Mouse (Mus musculus) heart, adult 2 months (tissue): ENCODE measurements around the gene Rps10. TPM values are rescaled to one million over a fixed set of nuclear protein-coding genes. Genes with fewer than 3 reads are reported as not detected.
"Not testable (repeated sequence)": the region's sequence is repeated elsewhere in the genome, so short reads cannot be mapped to it uniquely, and the experiment has no call there.

Source experiments
- DNase-seq, 2 experiments: peaks; one replicate each; pipeline ENCODE4 v3.0.0; 2021
- H3K27ac ChIP-seq: fragments of 200-600 bp; 2 replicates; pipeline ENCODE4 v1.8.1; 2022
- H3K27me3 ChIP-seq: fragments of 200-500 bp; 2 replicates; pipeline ENCODE4 v1.6.1; 2012; ENCODE audit warnings: mild to moderate bottlenecking, low read length, inconsistent platforms, mixed read lengths; ENCODE audit not compliant: control insufficient read depth, insufficient read depth
- H3K36me3 ChIP-seq: fragments of 200-500 bp; 2 replicates; pipeline ENCODE4 v1.6.1; 2012; ENCODE audit warnings: low read length, inconsistent platforms; ENCODE audit not compliant: control insufficient read depth, insufficient read depth
- H3K4me1 ChIP-seq: fragments of 200-500 bp; 2 replicates; pipeline ENCODE4 v1.6.1; 2011; ENCODE audit warnings: low read length; ENCODE audit not compliant: control insufficient read depth, insufficient read depth
- H3K4me3 ChIP-seq: fragments of 200-600 bp; 2 replicates; pipeline ENCODE4 v1.8.1; 2022
- H3K79me2 ChIP-seq: fragments of 200-500 bp; replicated peaks from 2 replicates; pipeline ENCODE4 v1.6.1; 2012; ENCODE audit warnings: mild to moderate bottlenecking, inconsistent platforms, low read length, moderate library complexity, mixed read lengths; ENCODE audit not compliant: control insufficient read depth, insufficient read depth
- H3K9ac ChIP-seq: fragments of 200-500 bp; 2 replicates; pipeline ENCODE4 v1.6.1; 2012; ENCODE audit warnings: low read depth, mild to moderate bottlenecking, control low read depth, inconsistent platforms, low read length, mixed read lengths
- CTCF ChIP-seq: fragments of 200-600 bp; IDR thresholded peaks from 2 replicates; pipeline ENCODE4 v1.8.1; 2022; ENCODE audit warnings: antibody characterized with exemption, mild to moderate bottlenecking, moderate library complexity
- EP300 ChIP-seq: fragments of 200-500 bp; IDR thresholded peaks from 2 replicates; pipeline ENCODE4 v1.6.1; 2011; ENCODE audit warnings: low read depth, low read length, control low read depth; ENCODE audit not compliant: insufficient read depth
- POLR2A ChIP-seq: fragments of 200-500 bp; IDR thresholded peaks from 2 replicates; pipeline ENCODE4 v1.6.1; 2011; ENCODE audit warnings: mild to moderate bottlenecking, low read depth, low read length, control low read depth; ENCODE audit not compliant: insufficient read depth
- WGBS: fragments of 180-500 bp; shearing (Covaris S2); methylation state at CpG from one replicate; pipeline ENCODE4 v1.1.7; 2018; 5-methylcytosine and 5-hydroxymethylcytosine counted together
- intact Hi-C: fragments of 180-260 bp; cut with DNase I; formaldehyde crosslinking; loops from one replicate; pipeline ENCODE4 v1.15.1; 2025
- polyA plus RNA-seq: library from polyadenylated mRNA; depleted of rRNA; stranded (reverse); fragments of >200 nt; gene quantifications from 2 replicates; pipeline ENCODE4 v1.2.3, GENCODE M21; 2012
- total RNA-seq, 2 experiments: library from RNA; stranded (reverse); gene quantifications; 2 replicates each; pipeline ENCODE4 v1.2.3; 2021

Gene Rps10
- total and polyA plus RNA-seq, 3 experiments, result 482 to 604 (median 529) TPM

DNA sequence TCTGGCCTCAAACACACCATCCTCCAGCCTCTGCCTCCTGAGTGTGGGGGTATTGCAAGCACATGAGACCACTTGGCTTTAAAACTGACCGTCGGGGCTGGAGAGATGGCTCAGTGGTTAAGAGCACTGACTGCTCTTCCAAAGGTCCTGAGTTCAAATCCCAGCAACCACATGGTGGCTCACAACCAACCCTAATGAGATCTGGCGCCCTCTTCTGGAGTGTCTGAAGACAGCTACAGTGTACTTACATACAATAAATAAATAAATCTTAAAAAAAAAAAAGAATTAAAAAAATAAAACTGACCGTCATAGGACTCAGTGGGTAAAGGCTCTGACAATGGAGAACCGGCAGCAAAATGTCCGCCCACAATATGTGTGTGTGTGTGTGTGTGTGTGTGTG lies 3.4 kb upstream of the Rps10 start:
- intact Hi-C loops, result loop anchor here (10.0 kb wide), 1 partner anchor 425 kb away; no protein-coding TSS in a partner anchor

DNA sequence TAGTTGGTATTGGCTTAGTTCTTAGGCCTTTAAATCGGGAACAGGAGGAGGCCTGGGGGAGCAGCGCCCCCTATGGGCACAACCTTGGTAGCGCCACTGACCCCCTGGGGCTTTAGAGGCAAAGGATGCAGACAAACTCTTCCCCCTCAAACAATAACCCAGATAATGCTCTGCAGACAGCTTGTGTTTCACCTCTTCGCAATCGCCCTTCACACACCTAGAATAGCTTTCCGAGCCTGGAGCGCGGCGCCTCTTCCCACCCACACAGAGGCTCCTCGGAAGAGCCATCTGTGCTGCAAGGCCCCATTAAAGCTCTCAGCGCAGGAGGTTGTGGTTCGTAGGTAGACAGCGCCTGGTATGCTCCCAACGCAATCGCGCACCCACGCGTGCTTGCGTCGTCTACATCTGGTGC lies 2.5 kb upstream of the Rps10 start:
- 78% methylated on average over 20 of the region's 20 CpGs for WGBS
- Histone ChIP-seq H3K27ac (no peak overlapping the region), H3K9ac (no peak overlapping the region), H3K4me3 (no peak overlapping the region), H3K79me2 (no peaks in the 10 kb centered on the region), H3K27me3 (no peaks in the 10 kb centered on the region), H3K4me1 (peaks cover 3% of the 10 kb centered on the region), H3K36me3 (no peaks in the 10 kb centered on the region)
- TF ChIP-seq EP300 (no peak), CTCF (peak; percentile 70)
- DNase-seq, result no peak
- intact Hi-C loops, result loop anchor here (10.0 kb wide), 1 partner anchor 424 kb away; no protein-coding TSS in a partner anchor

More for the DNA sequence above, 3.4 kb upstream of the Rps10 start:
- not testable (repeated sequence) for H3K27ac ChIP-seq, H3K27me3 ChIP-seq, H3K9ac ChIP-seq, H3K36me3 ChIP-seq, H3K4me1 ChIP-seq, H3K4me3 ChIP-seq, H3K79me2 ChIP-seq, DNase-seq
- WGBS, result 87% methylated on average over 6 of the region's 6 CpGs
- TF ChIP-seq CTCF, result peak; percentile 40

DNA sequence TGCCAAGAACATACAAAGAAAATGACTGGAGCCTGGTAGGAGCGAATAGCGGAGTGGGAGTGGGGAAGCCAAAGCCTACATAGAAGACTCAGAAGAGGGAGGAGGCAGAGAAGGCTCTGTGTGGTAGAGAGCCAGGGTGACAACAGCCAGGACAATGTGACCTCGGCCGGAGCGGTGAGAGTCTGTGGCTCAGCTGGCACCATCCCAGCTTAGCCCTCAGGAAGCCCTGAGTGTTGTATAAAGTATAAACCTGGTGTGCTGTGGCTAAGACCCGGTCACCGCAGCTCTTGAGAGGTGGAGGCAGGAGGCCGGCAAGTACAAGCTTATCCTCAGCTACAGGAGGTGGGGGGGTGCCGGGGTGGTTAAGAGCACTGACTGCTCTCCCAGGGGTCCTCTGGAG lies 864 bp upstream of the Rps10 start:
- Histone ChIP-seq H3K79me2 (no peaks in the 10 kb centered on the region), H3K4me3 (no peak overlapping the region), H3K4me1 (peaks cover 4% of the 10 kb centered on the region), H3K27ac (no peak overlapping the region), H3K27me3 (no peaks in the 10 kb centered on the region), H3K9ac (no peak overlapping the region), H3K36me3 (peaks cover 2% of the 10 kb centered on the region; the same call in 1 of the 2 replicates)
- intact Hi-C loops, result loop anchor here (10.0 kb wide), 1 partner anchor 423 kb away; no protein-coding TSS in a partner anchor
- 47% methylated on average over 9 of the region's 9 CpGs for WGBS
- no peak for DNase-seq
- no peak for TF ChIP-seq POLR2A
- TF ChIP-seq CTCF, result no peak
- TF ChIP-seq EP300, result no peak

DNA sequence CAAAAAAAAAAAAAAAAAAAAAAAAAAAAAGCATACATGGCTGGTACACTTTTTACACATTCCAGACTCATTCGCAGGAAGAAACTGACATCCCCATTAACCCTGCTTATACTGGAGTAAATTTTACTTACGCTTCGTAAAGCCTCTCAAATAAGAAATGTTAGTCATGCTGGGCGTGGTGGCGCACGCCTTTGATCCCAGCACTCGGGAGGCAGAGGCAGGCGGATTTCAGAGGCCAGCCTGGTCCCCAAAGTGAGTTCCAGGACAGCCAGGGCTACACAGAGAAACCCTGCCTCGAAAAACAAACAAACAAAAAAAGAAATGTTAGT lies 930 bp downstream of the Rps10 start:
- peak overlapping the region; percentile 68 for H3K27ac ChIP-seq
- not testable (repeated sequence) for H3K36me3 ChIP-seq, H3K4me1 ChIP-seq, H3K79me2 ChIP-seq, H3K27me3 ChIP-seq, DNase-seq, H3K9ac ChIP-seq
- 34% methylated on average over 9 of the region's 9 CpGs for WGBS
- peak overlapping the region; percentile 67 for H3K4me3 ChIP-seq
- intact Hi-C loops, result loop anchor here (10.0 kb wide), 1 partner anchor 421 kb away; no protein-coding TSS in a partner anchor

DNA sequence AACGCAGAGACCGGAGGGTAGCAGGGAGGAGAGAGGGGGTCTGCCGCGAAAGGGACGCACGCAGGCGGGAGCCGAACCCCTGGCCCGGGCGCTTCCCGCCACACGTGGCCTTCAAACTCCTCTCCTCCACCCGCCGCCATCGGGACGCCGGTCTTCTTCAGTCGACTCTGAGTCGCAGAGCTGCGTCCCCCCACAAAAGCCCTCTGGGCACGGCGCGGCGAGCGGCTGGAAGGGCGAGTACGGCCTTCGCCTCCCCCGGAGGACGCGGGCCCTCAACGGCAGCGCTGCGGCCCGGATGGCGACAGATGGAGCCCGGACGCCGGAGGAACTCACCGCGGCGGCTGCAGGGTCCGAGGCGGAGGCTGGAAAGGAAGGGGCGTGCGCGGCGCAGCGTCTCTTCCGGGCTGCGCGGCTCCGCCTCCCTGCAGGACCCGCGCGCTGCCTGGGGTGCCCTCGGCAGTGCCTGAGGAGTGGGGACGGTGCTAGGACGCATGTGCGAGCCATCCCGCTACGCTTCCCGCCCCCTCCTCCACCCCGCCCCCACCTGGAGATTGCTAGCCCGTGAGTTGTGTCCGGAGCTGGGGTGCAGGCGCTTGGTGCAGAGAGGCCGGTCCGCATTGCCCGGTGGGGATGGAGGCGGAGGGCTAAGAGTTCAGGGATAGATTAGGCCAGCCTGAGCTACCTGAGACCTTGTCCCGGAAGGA lies 1.4 kb downstream of the Rps10 start, which contains the start of gene RPS10-NUDT3:
TSS of gene RPS10-NUDT3 (minus strand) at position 352 of the 704 bp plus-strand sequence.
- Histone ChIP-seq H3K4me1 (peaks cover 4% of the 10 kb centered on the region), H3K4me3 (peak within 1 kb of the TSS; percentile 67), H3K9ac (peak within 1 kb of the TSS; percentile 76), H3K27ac (peak within 1 kb of the TSS; percentile 68), H3K27me3 (no peaks in the 10 kb centered on the region), H3K79me2 (no peaks in the 10 kb centered on the region), H3K36me3 (peaks cover 2% of the 10 kb centered on the region; the same call in 1 of the 2 replicates)
- TF ChIP-seq CTCF, result no peak
- TF ChIP-seq POLR2A, result peak; percentile 89
- TF ChIP-seq EP300, result 0 out of 2 replicates have a peak, but pooled peaks have one; percentile 15
- WGBS, result under 1% methylated on average over 72 of the region's 72 CpGs
- intact Hi-C loops, result loop anchor here (10.0 kb wide), 1 partner anchor 420 kb away; no protein-coding TSS in a partner anchor
- peak; percentile 92 to 94 for DNase-seq

DNA sequence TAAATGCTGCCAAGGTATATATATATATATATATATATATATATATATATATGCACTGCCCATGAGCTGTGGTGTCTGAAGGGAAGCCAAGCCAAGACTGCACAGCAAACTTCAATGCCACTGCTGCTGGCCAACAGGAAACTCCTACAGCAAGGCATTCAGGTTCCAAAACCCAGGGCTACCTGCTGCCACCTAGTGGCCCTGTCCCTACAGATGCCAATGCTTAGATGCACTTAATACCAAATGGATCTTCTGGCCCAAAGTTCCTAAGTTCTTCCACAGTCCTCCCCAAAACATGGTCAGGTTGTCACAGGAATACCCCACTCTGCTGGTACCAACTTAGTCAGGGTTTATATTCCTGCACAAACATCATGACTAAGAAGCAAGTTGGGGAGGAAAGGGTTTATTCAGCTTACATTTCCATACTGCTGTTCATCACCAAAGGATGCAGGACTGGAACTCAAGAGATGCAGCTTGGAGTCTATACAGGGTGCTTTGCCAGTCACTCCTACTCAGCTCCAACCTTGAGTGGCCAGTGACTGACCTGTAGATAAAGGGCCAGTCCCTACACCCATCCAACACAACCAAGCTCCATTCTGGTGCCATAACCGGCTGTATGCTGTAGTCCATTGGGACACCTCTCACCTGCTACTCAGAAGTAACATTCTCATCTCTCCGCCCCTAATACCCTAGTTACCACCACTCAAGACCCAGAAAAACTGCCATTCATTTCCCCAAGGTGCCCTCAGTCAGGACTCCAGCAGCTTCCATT lies 7.0 kb downstream of the Rps10 start:
- no peak overlapping the region for H3K4me3 ChIP-seq
- WGBS, result 78% methylated on average over 2 of the region's 2 CpGs
- peak; percentile 80 for TF ChIP-seq CTCF
- peak; percentile 94 for TF ChIP-seq EP300
- 0 out of 2 replicates have a peak, but pooled peaks have one; percentile 11 for TF ChIP-seq POLR2A
- no peak overlapping the region for H3K27ac ChIP-seq
- H3K27me3 ChIP-seq, result no peaks in the 10 kb centered on the region
- H3K4me1 ChIP-seq, result peaks cover 4% of the 10 kb centered on the region
- H3K9ac ChIP-seq, result no peak overlapping the region
- peak; percentile 80 to 86 for DNase-seq
- no peaks in the 10 kb centered on the region for H3K79me2 ChIP-seq
- intact Hi-C loops, result loop anchor here (1.0 to 10.0 kb wide), 3 partner anchors 63 to 415 kb away; no protein-coding TSS in a partner anchor
- H3K36me3 ChIP-seq, result peaks cover 2% of the 10 kb centered on the region; the same call in 1 of the 2 replicates
